Mouse (Mus musculus) skeletal muscle tissue, adult 2 months (tissue): ENCODE measurements around the gene Gm11037.

Experiments used
- DNase-seq: peaks from one replicate; pipeline ENCODE4 v3.0.0-alpha.2; 2012; ENCODE audit warnings: low read depth, low spot score

Gene Gm11037

GRCm38 (mm10) chr2:131128636-131129157, 4.6 kb upstream of the Gm11037 start:
- DNase-seq: no peak

GRCm38 (mm10) chr2:131129836-131130235, 3.5 kb upstream of the Gm11037 start:
- DNase-seq: no peak

- no peak for DNase-seq
Observed at GRCm38 (mm10) chr2:131130849-131131248, 2.4 kb upstream of the Gm11037 start.

DNA sequence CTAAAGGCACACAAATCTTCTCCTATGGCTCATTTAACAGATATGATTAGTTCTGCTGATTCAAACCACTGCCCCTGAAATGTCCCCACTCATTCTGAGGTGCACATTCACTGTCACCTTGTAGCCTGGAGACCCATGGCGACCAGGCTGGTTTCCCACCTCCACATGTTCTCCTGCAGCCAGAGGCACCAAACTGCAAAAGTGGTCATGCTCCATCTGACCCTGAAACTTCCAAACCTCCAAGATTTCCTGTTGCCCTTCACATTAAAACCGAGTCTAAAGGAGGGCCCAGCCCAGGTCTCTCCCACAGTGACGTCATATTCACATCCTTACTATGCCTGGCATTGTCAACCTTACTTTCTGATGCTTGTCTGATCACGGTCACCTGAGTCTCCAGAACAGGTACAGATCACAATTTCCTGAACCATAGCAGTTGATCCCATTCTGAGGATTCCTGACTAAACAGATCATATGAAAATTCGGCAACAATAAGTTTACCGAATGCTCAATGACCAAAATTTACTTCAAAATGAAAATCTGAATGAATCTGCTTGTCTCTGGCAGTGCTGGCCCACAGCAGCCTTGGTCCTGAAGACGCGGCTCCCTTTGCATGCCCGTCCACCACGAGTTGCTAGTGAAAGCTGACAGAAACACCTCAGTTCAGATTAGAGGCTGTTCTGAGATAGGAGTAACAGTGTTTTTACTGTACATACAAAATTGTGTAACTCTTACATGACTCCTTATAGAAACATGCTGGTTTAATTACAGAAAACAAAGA, 997 bp upstream of the Gm11037 start:
- DNase-seq: no peak

- peak; percentile 43 for DNase-seq
Observed at GRCm38 (mm10) chr2:131134381-131134780, 1.1 kb downstream of the Gm11037 start.

DNA sequence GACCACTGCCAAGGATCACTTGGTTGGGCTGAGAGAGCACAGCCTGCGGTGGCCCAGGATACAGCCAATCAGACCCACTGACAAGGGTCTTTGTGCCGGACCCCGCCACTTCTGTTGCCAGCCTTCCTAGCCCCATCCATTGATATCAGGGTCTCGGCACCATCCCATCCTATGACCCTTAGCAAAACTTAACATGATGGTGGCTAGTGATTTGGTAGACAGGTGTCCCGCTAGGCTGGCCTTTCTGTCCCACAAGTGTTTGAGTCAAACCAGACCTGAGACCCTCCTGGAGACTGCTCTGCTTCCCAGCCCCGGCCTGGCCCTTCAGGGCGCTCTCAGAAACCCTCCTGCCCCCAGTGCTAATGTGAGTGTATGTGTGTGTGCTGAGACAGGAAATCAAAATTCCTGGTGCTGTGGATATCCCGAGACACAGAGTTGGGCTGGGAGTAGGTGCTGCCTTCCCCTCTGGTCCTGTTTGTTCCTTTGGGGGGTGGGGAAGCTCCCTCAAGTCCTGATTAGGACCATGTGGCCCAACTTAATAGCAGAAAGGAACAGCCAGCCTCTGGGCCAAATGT, 1.6 kb downstream of the Gm11037 start:
- DNase-seq: no peak

DNA sequence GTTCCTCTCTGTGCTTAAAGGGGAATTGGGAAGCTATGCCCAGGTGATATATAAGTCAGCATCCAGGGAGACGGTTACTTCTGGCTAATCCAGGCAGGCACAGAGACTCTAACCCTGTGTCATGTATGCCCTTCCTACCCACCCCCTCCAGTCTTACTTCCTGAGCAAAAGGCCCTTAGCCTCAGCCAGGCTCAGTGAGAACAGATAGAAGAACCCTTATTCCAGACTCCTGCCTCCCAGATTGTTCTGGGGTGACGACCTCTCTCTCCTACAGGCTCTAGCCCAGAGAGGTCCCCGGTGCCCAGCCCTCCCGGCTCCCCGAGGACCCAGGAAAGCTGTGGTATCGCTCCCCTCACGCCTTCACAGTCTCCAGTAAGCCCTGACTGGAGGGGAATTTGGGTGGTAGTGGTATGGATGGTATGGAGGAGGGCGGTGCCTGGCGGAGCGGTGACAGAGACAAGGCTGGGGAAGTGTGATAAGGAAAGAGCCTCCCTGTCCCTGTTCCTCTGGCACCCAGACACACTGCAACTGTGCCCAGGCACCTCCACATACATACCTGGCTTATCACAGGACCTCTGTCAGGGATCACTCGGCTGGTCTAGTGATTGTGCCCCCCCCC, 2.3 kb downstream of the Gm11037 start:
- no peak for DNase-seq

GRCm38 (mm10) chr2:131138296-131138695, 5.0 kb downstream of the Gm11037 start:
- no peak for DNase-seq

- no peak for DNase-seq
Observed at GRCm38 (mm10) chr2:131138760-131139159, 5.5 kb downstream of the Gm11037 start.

GRCm38 (mm10) chr2:131139287-131139686, 6.0 kb downstream of the Gm11037 start:
- no peak for DNase-seq

- DNase-seq: no peak
Observed at GRCm38 (mm10) chr2:131139886-131140532, 6.7 kb downstream of the Gm11037 start.

DNA sequence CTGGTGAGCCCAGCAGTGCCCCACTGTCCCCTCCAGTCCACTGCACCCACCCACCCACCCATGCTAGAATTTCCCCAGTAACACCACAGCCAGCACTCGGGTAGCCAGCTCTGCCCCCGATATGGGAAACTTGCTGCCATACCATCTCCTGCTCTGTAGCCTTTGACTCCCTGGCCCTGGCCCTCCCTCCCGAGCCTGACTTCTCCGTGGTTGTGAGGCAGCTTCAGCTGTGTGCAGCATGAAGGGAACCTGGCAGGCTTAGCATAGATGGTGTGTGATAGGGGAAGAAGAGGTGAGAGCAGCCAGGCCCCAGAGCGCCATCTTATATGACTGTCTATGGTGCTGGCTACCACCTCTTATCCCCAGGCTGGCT, 7.2 kb downstream of the Gm11037 start:
- DNase-seq: no peak

- DNase-seq: no peak
Observed at GRCm38 (mm10) chr2:131141336-131141986, 8.2 kb downstream of the Gm11037 start.

DNA sequence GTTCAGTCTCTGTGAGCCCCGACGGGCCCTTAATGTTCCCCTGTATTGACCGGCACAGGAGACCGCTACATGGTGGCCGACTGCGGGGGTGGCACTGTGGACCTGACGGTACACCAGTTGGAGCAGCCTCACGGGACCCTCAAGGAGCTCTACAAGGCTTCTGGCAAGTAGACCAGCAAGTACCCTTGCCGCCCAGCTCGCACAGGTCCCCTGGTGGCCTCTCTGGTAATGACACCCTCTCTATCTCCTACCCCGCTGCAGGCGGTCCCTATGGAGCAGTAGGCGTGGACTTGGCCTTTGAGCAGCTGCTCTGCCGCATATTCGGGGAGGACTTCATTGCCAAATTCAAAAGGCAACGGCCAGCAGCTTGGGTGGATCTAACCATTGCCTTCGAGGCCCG, 9.3 kb downstream of the Gm11037 start:
- DNase-seq: peak; percentile 65

GRCm38 (mm10) chr2:131143007-131143780, 9.9 kb downstream of the Gm11037 start:
- no peak for DNase-seq

DNA sequence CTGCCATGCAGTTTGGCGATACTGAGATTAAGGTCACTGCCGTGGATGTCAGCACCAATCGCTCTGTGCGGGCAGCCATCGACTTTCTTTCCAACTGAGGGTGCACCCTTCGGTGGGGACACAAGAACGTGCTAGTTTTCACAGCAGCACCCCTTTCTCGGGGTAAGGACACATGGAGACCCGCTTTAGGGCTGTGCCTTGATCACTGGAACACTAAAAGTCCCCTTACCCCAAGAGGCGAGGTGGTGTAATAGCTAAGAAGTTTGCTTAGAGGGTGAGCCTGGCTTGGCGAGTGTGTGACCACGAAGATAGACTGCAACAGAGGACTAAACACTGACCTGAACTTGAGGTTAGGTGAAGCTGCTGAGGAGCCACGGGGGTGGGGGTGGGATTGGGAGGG, 11.8 kb downstream of the Gm11037 start:
- DNase-seq: no peak

DNA sequence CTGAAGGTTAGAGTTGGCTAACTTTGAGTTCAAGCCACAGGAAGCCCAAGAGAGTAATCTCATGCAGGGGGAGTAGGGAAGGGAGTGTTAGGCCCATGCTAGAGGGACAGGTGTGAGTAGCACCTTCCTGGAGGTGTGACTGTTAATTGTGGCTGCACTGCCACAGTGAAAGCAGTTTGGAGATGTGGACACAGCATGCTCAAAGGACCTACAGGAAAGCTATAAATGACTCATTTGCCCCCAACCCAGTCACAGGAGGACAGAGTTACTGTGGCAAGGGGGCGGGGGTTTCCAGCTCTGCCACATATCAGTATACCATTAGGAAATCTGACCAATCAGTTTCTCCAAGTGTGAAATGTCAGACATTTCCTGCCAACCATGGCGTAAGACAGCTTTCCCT, 12.2 kb downstream of the Gm11037 start:
- no peak for DNase-seq

GRCm38 (mm10) chr2:131146193-131147042, 13.1 kb downstream of the Gm11037 start:
- DNase-seq: no peak

- DNase-seq: no peak
Observed at GRCm38 (mm10) chr2:131147043-131147365, 13.7 kb downstream of the Gm11037 start.
